Mouse (Mus musculus) C2C12 (cell line): Measurements from ENCODE around the gene Baz2a.

ENCODE experiments used
- CTCF ChIP-seq: IDR thresholded peaks from one replicate; pipeline ENCODE4 v1.5.1; 2011; ENCODE audit not compliant: control insufficient read depth, insufficient read depth, insufficient read length
- MYOD1 ChIP-seq: IDR thresholded peaks from one replicate; pipeline ENCODE4 v1.6.1; 2011; ENCODE audit warnings: low read depth; ENCODE audit not compliant: control insufficient read depth, insufficient read length
- MYOG ChIP-seq: IDR thresholded peaks from one replicate; pipeline ENCODE4 v1.6.1; 2011; ENCODE audit not compliant: control insufficient read depth, insufficient read length; ENCODE audit errors: extremely low read depth
- USF1 ChIP-seq: IDR thresholded peaks from one replicate; pipeline ENCODE4 v1.6.1; 2011; ENCODE audit warnings: low read depth, mild to moderate bottlenecking, control low read depth, moderate library complexity

- TF ChIP-seq CTCF (no peak), USF1 (no peak), MYOD1 (no peak), MYOG (no peak)
Measured at GRCm38 (mm10) chr10:128084160-128084559, 7.2 kb upstream of the Baz2a start.
